Mouse (Mus musculus) cerebellum, adult 2 months (tissue): ENCODE measurements around the gene Actr10.

Source experiments
- CTCF ChIP-seq: fragments of 200-500 bp; IDR thresholded peaks from 2 replicates; pipeline ENCODE4 v1.5.1; 2011; ENCODE audit warnings: low read depth, mild to moderate bottlenecking, control low read depth, low read length, moderate library complexity, borderline replicate concordance; ENCODE audit not compliant: insufficient read depth
- POLR2A ChIP-seq: fragments of 200-500 bp; IDR thresholded peaks from 2 replicates; pipeline ENCODE4 v1.6.1; 2011; ENCODE audit warnings: low read length, control low read depth, borderline replicate concordance; ENCODE audit not compliant: insufficient read depth

DNA sequence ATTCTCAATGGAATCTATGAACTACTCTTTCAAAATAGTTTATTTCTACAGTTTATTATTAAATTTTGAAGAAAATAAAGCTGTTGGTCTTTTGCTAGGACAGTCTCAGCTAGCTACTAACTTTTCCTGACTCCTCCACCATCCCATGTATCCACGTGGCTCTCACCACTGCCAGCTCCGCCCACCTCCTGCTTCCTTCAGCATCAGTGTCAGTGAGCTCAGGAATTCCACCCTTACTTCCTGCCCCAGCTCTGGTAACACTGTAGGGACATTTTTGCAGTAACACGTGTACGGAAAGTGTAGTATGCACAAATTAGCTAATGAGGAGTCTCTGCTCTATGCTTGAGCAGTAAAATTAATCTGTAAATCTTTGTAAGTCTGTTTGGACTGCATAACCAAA, 72.1 kb downstream of the Actr10 start:
- TF ChIP-seq POLR2A (no peak), CTCF (no peak)
